Mouse (Mus musculus): ENCODE measurements around the gene Suz12. TPM values are rescaled to one million over a fixed set of nuclear protein-coding genes. Genes with fewer than 3 reads are reported as not detected.

Gene Suz12
- polyA plus RNA-seq, 1 experiment from 2014 or later, result 36.5 TPM

- Histone ChIP-seq H3K27ac (ENCODE audit: low read depth, low read length) (no peak overlapping the region), H3K4me3 (ENCODE audit: low read length) (no peak overlapping the region), H3K36me3 (ENCODE audit: control insufficient read depth, insufficient read depth, low read length) (no peaks in the 10 kb centered on the region)
Measured at GRCm38 (mm10) chr11:80077784-80078545, 85.1 kb downstream of the Suz12 start.

GRCm38 (mm10) chr11:80078831-80079230, 85.9 kb downstream of the Suz12 start:
- Histone ChIP-seq H3K9ac (ENCODE audit: low read depth, low read length) (no peak overlapping the region), H3K4me1 (ENCODE audit: control insufficient read depth, insufficient read depth, low read length) (no peaks in the 10 kb centered on the region), H3K36me3 (ENCODE audit: control insufficient read depth, insufficient read depth, low read length) (no peaks in the 10 kb centered on the region), H3K9me3 (ENCODE audit: control insufficient read depth, low read length) (no peaks in the 10 kb centered on the region), H3K27me3 (ENCODE audit: control insufficient read depth, insufficient read depth, low read length) (no peaks in the 10 kb centered on the region), H3K27ac (ENCODE audit: low read depth, low read length) (no peak overlapping the region), H3K4me3 (ENCODE audit: low read length) (no peak overlapping the region), H3K4me2 (replicated peaks; ENCODE audit: low read depth, low read length) (no peak overlapping the region)
- ATAC-seq (ENCODE audit: low FRiP score, low TSS enrichment), result no peak
- WGBS, result 10% methylated on average over 1 of the region's 1 CpGs

More at GRCm38 (mm10) chr11:80077784-80078545, 85.1 kb downstream of the Suz12 start:
- no peaks in the 10 kb centered on the region for H3K4me1 ChIP-seq (ENCODE audit: control insufficient read depth, insufficient read depth, low read length)
- no peak for ATAC-seq (ENCODE audit: low FRiP score, low TSS enrichment)
- no peak overlapping the region for H3K9ac ChIP-seq (ENCODE audit: low read depth, low read length)
- 60% methylated on average over 13 of the region's 14 CpGs for WGBS
- H3K9me3 ChIP-seq (ENCODE audit: control insufficient read depth, low read length), result no peaks in the 10 kb centered on the region
- no peak overlapping the region for H3K4me2 ChIP-seq (replicated peaks; ENCODE audit: low read depth, low read length)
- no peaks in the 10 kb centered on the region for H3K27me3 ChIP-seq (ENCODE audit: control insufficient read depth, insufficient read depth, low read length)

- no peak overlapping the region for H3K27ac ChIP-seq (ENCODE audit: low read depth, low read length)
- WGBS, result 59% methylated on average over 6 of the region's 6 CpGs
Measured at GRCm38 (mm10) chr11:80079751-80080150, 86.8 kb downstream of the Suz12 start.

GRCm38 (mm10) chr11:80080381-80080825, 87.5 kb downstream of the Suz12 start:
- under 1% methylated on average over 32 of the region's 32 CpGs for WGBS
- no peak; the same call in 1 of the 2 replicates for ATAC-seq (ENCODE audit: low FRiP score, low TSS enrichment)

More at GRCm38 (mm10) chr11:80079751-80080150, 86.8 kb downstream of the Suz12 start:
- Histone ChIP-seq H3K36me3 (ENCODE audit: control insufficient read depth, insufficient read depth, low read length) (no peaks in the 10 kb centered on the region), H3K4me3 (ENCODE audit: low read length) (peak overlapping the region; percentile 91), H3K9ac (ENCODE audit: low read depth, low read length) (peak overlapping the region; percentile 94), H3K4me1 (ENCODE audit: control insufficient read depth, insufficient read depth, low read length) (no peaks in the 10 kb centered on the region), H3K4me2 (replicated peaks; ENCODE audit: low read depth, low read length) (peak overlapping the region; percentile 48), H3K9me3 (ENCODE audit: control insufficient read depth, low read length) (no peaks in the 10 kb centered on the region), H3K27me3 (ENCODE audit: control insufficient read depth, insufficient read depth, low read length) (no peaks in the 10 kb centered on the region)
- no peak for ATAC-seq (ENCODE audit: low FRiP score, low TSS enrichment)

GRCm38 (mm10) chr11:80080826-80081728, 88.2 kb downstream of the Suz12 start, which contains the start of gene Crlf3:
Gene Crlf3, minus strand, starts transcription at chr11:80080991.
- Histone ChIP-seq H3K4me2 (replicated peaks; ENCODE audit: low read depth, low read length) (peak within 1 kb of the TSS; percentile 48), H3K36me3 (ENCODE audit: control insufficient read depth, insufficient read depth, low read length) (no peaks in the 10 kb centered on the region), H3K27me3 (ENCODE audit: control insufficient read depth, insufficient read depth, low read length) (no peaks in the 10 kb centered on the region), H3K9ac (ENCODE audit: low read depth, low read length) (peak within 1 kb of the TSS; percentile 94), H3K4me1 (ENCODE audit: control insufficient read depth, insufficient read depth, low read length) (no peaks in the 10 kb centered on the region), H3K27ac (ENCODE audit: low read depth, low read length) (peak within 1 kb of the TSS; percentile 96), H3K4me3 (ENCODE audit: low read length) (peak within 1 kb of the TSS; percentile 91), H3K9me3 (ENCODE audit: control insufficient read depth, low read length) (no peaks in the 10 kb centered on the region)
- WGBS, result 4% methylated on average over 54 of the region's 55 CpGs
- ATAC-seq (ENCODE audit: low FRiP score, low TSS enrichment), result peak; percentile 94

More at GRCm38 (mm10) chr11:80080381-80080825, 87.5 kb downstream of the Suz12 start:
- no peaks in the 10 kb centered on the region for H3K36me3 ChIP-seq (ENCODE audit: control insufficient read depth, insufficient read depth, low read length)
- H3K27me3 ChIP-seq (ENCODE audit: control insufficient read depth, insufficient read depth, low read length), result no peaks in the 10 kb centered on the region
- H3K4me3 ChIP-seq (ENCODE audit: low read length), result peak overlapping the region; percentile 91
- no peaks in the 10 kb centered on the region for H3K9me3 ChIP-seq (ENCODE audit: control insufficient read depth, low read length)
- peak overlapping the region; percentile 48 for H3K4me2 ChIP-seq (replicated peaks; ENCODE audit: low read depth, low read length)
- H3K4me1 ChIP-seq (ENCODE audit: control insufficient read depth, insufficient read depth, low read length), result no peaks in the 10 kb centered on the region
- peak overlapping the region; percentile 94 for H3K9ac ChIP-seq (ENCODE audit: low read depth, low read length)
- H3K27ac ChIP-seq (ENCODE audit: low read depth, low read length), result peak overlapping the region; percentile 96

- Histone ChIP-seq H3K4me1 (ENCODE audit: control insufficient read depth, insufficient read depth, low read length) (no peaks in the 10 kb centered on the region), H3K4me3 (ENCODE audit: low read length) (no peak overlapping the region), H3K27ac (ENCODE audit: low read depth, low read length) (peak overlapping the region; percentile 96; the same call in 1 of the 2 replicates), H3K4me2 (replicated peaks; ENCODE audit: low read depth, low read length) (no peak overlapping the region), H3K9me3 (ENCODE audit: control insufficient read depth, low read length) (no peaks in the 10 kb centered on the region), H3K27me3 (ENCODE audit: control insufficient read depth, insufficient read depth, low read length) (no peaks in the 10 kb centered on the region), H3K9ac (ENCODE audit: low read depth, low read length) (no peak overlapping the region), H3K36me3 (ENCODE audit: control insufficient read depth, insufficient read depth, low read length) (no peaks in the 10 kb centered on the region)
- 83% methylated on average over 7 of the region's 7 CpGs for WGBS
- no peak for ATAC-seq (ENCODE audit: low FRiP score, low TSS enrichment)
Measured at GRCm38 (mm10) chr11:80081786-80082319, 88.9 kb downstream of the Suz12 start.

Other genes starting within 250 kb of the Suz12 start
- 45.7 and 68.6 TPM in 2 replicates for gene Utp6, start 30.7 kb upstream of the Suz12 start, polyA plus RNA-seq (2014; fragmentation: Nextera tagmentation; extraction: Ambion mirVana)
- gene Crlf3, start 87.9 kb downstream of the Suz12 start, polyA plus RNA-seq (2014; fragmentation: Nextera tagmentation; extraction: Ambion mirVana), result 36.9 and 48.2 TPM in 2 replicates
- gene Atad5, start 96.3 kb downstream of the Suz12 start, polyA plus RNA-seq (2014; fragmentation: Nextera tagmentation; extraction: Ambion mirVana), result 12.3 and 15.8 TPM in 2 replicates
- 33.5 and 36.5 TPM in 2 replicates for gene Tefm, start 149.1 kb downstream of the Suz12 start, polyA plus RNA-seq (2014; fragmentation: Nextera tagmentation; extraction: Ambion mirVana)
- gene Adap2, start 161.0 kb downstream of the Suz12 start, polyA plus RNA-seq (2014; fragmentation: Nextera tagmentation; extraction: Ambion mirVana), result 1.3 and 2.1 TPM in 2 replicates
- gene Rnf135, start 190.7 kb downstream of the Suz12 start, polyA plus RNA-seq (2014; fragmentation: Nextera tagmentation; extraction: Ambion mirVana), result 6.4 and 8.0 TPM in 2 replicates
- gene Rhot1, start 215.9 kb downstream of the Suz12 start, polyA plus RNA-seq (2014; fragmentation: Nextera tagmentation; extraction: Ambion mirVana), result 38.3 and 66.8 TPM in 2 replicates

Data from kidney, embryonic 14.5 days (tissue).